Mouse (Mus musculus) midbrain, embryonic 11.5 days (tissue): Measurements from ENCODE around the gene 4933406M09Rik. TPM values are rescaled to one million over a fixed set of nuclear protein-coding genes. Genes with fewer than 3 reads are reported as not detected.

Source experiments
- ATAC-seq: fragments of 200-750 bp; cut with Nextera tagmentation; 2 replicates; pipeline ENCODE4 v1.8.0; 2017; ENCODE audit warnings: moderate TSS enrichment, moderate library complexity; ENCODE audit not compliant: low FRiP score
- DNase-seq: peaks from one replicate; pipeline ENCODE4 v3.0.0; 2015; ENCODE audit warnings: low spot score; ENCODE audit errors: missing footprints
- H3K27ac ChIP-seq: fragments of 300-500 bp; sonication (generic); 2 replicates; pipeline ENCODE4 v1.5.1; 2014; ENCODE audit warnings: low read depth, low read length
- H3K27me3 ChIP-seq: fragments of 300-500 bp; sonication (generic); 2 replicates; pipeline ENCODE4 v1.6.1; 2014; ENCODE audit warnings: mild to moderate bottlenecking, low read length, moderate library complexity, mixed read lengths; ENCODE audit not compliant: control insufficient read depth, insufficient read depth
- H3K36me3 ChIP-seq: fragments of 300-500 bp; sonication (generic); 2 replicates; pipeline ENCODE4 v1.6.1; 2014; ENCODE audit warnings: mild to moderate bottlenecking, low read length, moderate library complexity, mixed read lengths; ENCODE audit not compliant: control insufficient read depth, insufficient read depth
- H3K4me1 ChIP-seq: fragments of 300-500 bp; sonication (generic); 2 replicates; pipeline ENCODE4 v1.6.1; 2014; ENCODE audit warnings: low read length; ENCODE audit not compliant: control insufficient read depth, insufficient read depth
- H3K4me2 ChIP-seq: fragments of 300-500 bp; sonication (generic); 2 replicates; pipeline ENCODE4 v1.6.1; 2014; ENCODE audit warnings: mild to moderate bottlenecking, moderate library complexity
- H3K4me3 ChIP-seq: fragments of 300-500 bp; sonication (generic); 2 replicates; pipeline ENCODE4 v1.5.1; 2014; ENCODE audit warnings: low read depth, low read length
- H3K9ac ChIP-seq: fragments of 300-500 bp; sonication (generic); 2 replicates; pipeline ENCODE4 v1.6.1; 2014; ENCODE audit warnings: low read length
- H3K9me3 ChIP-seq: fragments of 300-500 bp; sonication (generic); 2 replicates; pipeline ENCODE4 v1.6.1; 2016; ENCODE audit warnings: low read length; ENCODE audit not compliant: control insufficient read depth
- WGBS: fragments of 180-500 bp; shearing (Covaris S2); extraction: QIAGEN DNeasy Blood & Tissue Kit; methylation state at CpG from one replicate; pipeline ENCODE4 v1.1.7; 2014; 5-methylcytosine and 5-hydroxymethylcytosine counted together
- polyA plus RNA-seq: library from polyadenylated mRNA; unstranded; fragments of >200 nt; fragmentation: Nextera tagmentation; extraction: Ambion mirVana; gene quantifications from 2 replicates; pipeline ENCODE4 v1.2.1, GENCODE M21; 2014

The 4933406M09Rik gene
- not detected in 2 replicates for polyA plus RNA-seq

- H3K4me2 ChIP-seq: no peak within 1 kb of the TSS
- H3K27me3 ChIP-seq: no peaks in the 10 kb centered on the region
- no peaks in the 10 kb centered on the region for H3K36me3 ChIP-seq
- no peak within 1 kb of the TSS for H3K27ac ChIP-seq
- DNase-seq: no peak
- no peaks in the 10 kb centered on the region for H3K9me3 ChIP-seq
- ATAC-seq: no peak
- H3K9ac ChIP-seq: no peak within 1 kb of the TSS
- no peak within 1 kb of the TSS for H3K4me3 ChIP-seq
- WGBS: 100% methylated on average over 1 of the region's 1 CpGs
- H3K4me1 ChIP-seq: peaks cover 2% of the 10 kb centered on the region; the same call in 1 of the 2 replicates
Observed at GRCm38 (mm10) chr1:134385666-134386065, at the start of gene 4933406M09Rik. 4933406M09Rik (plus strand) TSS chr1:134385940.

- H3K4me1 ChIP-seq: no peaks in the 10 kb centered on the region
- H3K9me3 ChIP-seq: no peaks in the 10 kb centered on the region
- no peak overlapping the region for H3K4me2 ChIP-seq
- H3K27ac ChIP-seq: no peak overlapping the region
- 86% methylated on average over 11 of the region's 11 CpGs for WGBS
- H3K27me3 ChIP-seq: no peaks in the 10 kb centered on the region
- ATAC-seq (no peak), DNase-seq (peak; percentile 28)
- no peak overlapping the region for H3K9ac ChIP-seq
- H3K36me3 ChIP-seq: no peaks in the 10 kb centered on the region
- H3K4me3 ChIP-seq: no peak overlapping the region
Observed at GRCm38 (mm10) chr1:134336958-134337710, 48.6 kb upstream of the 4933406M09Rik start.

GRCm38 (mm10) chr1:134339162-134339561, 46.6 kb upstream of the 4933406M09Rik start:
- 92% methylated on average over 7 of the region's 7 CpGs for WGBS
- Histone ChIP-seq H3K9ac (no peak overlapping the region), H3K4me3 (no peak overlapping the region), H3K27me3 (no peaks in the 10 kb centered on the region), H3K4me1 (peaks cover 4% of the 10 kb centered on the region), H3K9me3 (no peaks in the 10 kb centered on the region), H3K36me3 (no peaks in the 10 kb centered on the region), H3K4me2 (no peak overlapping the region), H3K27ac (no peak overlapping the region)
- DNase-seq: no peak
- no peak for ATAC-seq

DNA sequence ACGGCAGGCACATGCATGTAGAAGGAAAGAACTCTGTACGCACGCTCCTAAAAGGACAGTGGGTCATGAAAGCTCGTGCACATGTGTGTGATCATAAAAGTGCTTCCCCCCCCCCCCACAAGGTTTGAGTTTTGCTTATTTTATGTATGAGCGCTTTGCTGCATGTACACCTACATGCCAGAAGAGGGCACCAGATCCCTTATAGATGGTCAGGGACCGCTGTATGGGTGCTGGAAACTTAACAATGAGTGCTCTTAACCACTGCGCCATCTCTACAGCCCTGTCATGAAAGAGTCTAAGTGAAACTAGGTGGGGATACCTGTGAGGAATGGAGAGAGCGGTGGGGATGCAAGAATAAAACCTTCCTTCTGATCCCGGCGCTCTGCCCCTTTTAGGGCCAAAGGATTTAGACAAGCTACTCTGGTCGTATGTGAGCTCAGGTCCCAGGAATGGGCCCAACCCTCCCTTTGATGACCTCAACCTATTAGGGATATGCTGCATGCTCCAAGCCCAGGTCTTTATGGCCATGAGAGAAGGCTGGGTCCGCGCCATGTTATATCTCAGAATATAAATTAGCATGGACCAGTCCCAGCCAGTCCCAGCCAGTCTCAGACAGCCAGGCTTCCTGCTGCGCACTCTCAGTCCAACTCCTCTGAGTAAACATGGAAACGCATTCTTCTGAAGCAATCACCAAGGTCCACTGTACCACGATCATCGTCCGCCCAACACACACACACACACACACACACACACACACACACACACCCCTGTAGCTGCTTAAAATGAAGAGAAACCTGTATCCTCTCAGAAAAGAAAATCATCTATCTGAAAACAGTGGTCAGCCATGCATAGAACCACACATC, 45.8 kb upstream of the 4933406M09Rik start:
- WGBS: 94% methylated on average over 18 of the region's 18 CpGs
- no peak for ATAC-seq

DNA sequence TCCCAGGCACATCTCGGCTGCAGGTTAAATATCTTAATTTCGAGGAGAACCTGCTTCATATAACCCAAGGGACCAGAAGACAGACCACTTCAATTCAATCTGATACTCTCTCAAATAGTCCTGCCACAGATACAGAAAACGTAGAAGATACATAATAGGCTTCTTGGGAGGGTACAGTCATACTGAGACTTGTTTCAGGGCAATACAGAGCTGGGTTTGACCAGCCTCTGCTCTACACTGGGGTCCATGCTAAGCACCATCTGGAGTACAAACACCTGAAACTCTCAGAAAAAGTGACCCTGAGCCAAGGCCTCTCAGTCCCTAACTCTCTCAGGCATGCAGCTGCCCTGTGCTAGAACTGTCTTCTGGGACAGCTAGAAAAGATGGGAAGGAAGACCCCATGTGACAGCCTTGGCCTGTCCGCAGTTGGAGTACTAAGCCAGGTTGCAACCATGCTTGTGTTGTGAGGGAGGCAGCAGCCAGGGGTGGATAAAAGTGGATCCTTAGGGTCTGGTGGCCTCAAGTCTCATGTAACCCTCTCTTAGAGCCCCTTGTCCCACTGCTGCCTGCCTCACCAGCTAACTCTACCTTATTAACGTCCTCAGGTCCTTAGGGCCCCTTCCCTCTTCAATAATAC, 44.0 kb upstream of the 4933406M09Rik start:
- Histone ChIP-seq H3K27me3 (no peaks in the 10 kb centered on the region), H3K9ac (no peak overlapping the region), H3K36me3 (peaks cover 4% of the 10 kb centered on the region; the same call in 1 of the 2 replicates), H3K4me2 (no peak overlapping the region), H3K4me3 (no peak overlapping the region), H3K9me3 (no peaks in the 10 kb centered on the region), H3K27ac (no peak overlapping the region), H3K4me1 (peaks cover 9% of the 10 kb centered on the region)
- ATAC-seq (no peak), DNase-seq (no peak)
- 86% methylated on average over 5 of the region's 5 CpGs for WGBS

More for the DNA sequence above, 45.8 kb upstream of the 4933406M09Rik start:
- Histone ChIP-seq H3K27me3 (no peaks in the 10 kb centered on the region), H3K4me2 (no peak overlapping the region), H3K9me3 (no peaks in the 10 kb centered on the region), H3K36me3 (no peaks in the 10 kb centered on the region), H3K4me1 (peaks cover 9% of the 10 kb centered on the region), H3K9ac (no peak overlapping the region), H3K4me3 (no peak overlapping the region), H3K27ac (no peak overlapping the region)
- DNase-seq: no peak

- no peak overlapping the region for H3K9ac ChIP-seq
- H3K4me2 ChIP-seq: no peak overlapping the region
- 76% methylated on average over 2 of the region's 2 CpGs for WGBS
- peaks cover 9% of the 10 kb centered on the region for H3K4me1 ChIP-seq
- H3K27me3 ChIP-seq: no peaks in the 10 kb centered on the region
- H3K36me3 ChIP-seq: peaks cover 4% of the 10 kb centered on the region; the same call in 1 of the 2 replicates
- H3K9me3 ChIP-seq: no peaks in the 10 kb centered on the region
- DNase-seq: peak; percentile 47
- ATAC-seq: no peak
- H3K4me3 ChIP-seq: no peak overlapping the region
- H3K27ac ChIP-seq: no peak overlapping the region
Observed at GRCm38 (mm10) chr1:134342278-134342664, 43.5 kb upstream of the 4933406M09Rik start.

DNA sequence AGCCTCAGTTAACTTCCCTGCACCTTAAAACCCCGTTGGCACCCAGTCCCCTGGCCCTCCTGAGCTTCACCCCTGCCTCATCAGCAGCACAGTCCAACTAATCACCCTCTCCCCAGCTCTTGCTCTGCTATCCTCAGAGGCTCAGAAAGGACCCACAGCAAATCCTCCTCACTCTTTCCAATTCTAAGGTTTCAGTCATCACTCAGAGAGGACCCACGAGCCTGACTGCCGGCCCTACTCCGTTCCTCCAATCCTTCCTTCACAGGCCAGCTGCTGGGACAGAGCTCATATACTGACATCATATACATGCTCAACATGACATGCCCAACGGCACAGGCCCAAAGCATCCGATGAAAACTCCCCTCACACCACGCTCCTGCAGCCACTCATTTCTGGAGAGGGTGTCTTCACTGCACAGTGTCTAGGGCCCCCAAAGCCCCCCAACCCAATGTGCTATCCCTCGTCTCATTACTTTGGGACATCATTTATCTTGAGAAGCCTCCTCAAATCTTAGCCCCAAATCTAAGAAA, 42.9 kb upstream of the 4933406M09Rik start:
- no peak overlapping the region for H3K9ac ChIP-seq
- H3K4me1 ChIP-seq: peaks cover 9% of the 10 kb centered on the region
- no peak for ATAC-seq
- 74% methylated on average over 8 of the region's 8 CpGs for WGBS
- peaks cover 4% of the 10 kb centered on the region; the same call in 1 of the 2 replicates for H3K36me3 ChIP-seq
- no peaks in the 10 kb centered on the region for H3K9me3 ChIP-seq
- H3K27ac ChIP-seq: no peak overlapping the region
- H3K27me3 ChIP-seq: no peaks in the 10 kb centered on the region
- H3K4me3 ChIP-seq: no peak overlapping the region
- H3K4me2 ChIP-seq: no peak overlapping the region
- DNase-seq: peak; percentile 75

DNA sequence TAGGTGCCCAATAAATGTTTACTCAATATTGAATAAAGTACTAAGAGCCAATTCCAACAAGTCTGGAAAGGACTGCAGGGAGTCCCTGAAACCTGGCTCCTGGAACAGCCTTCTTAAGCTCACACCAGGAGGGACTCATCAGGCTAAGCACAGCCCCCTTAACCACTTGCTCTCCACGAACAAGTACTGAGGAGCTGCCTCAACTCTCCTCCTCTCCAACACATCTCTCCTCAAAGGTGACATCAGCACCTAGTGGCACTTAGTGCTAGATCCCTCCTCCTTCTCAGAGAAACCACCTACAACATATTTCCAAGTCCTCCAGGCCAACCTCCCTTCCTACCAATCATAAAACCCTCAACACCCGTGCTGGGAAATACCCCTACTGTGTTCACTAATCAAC, 42.2 kb upstream of the 4933406M09Rik start:
- H3K27me3 ChIP-seq: no peaks in the 10 kb centered on the region
- H3K9ac ChIP-seq: no peak overlapping the region
- no peaks in the 10 kb centered on the region for H3K9me3 ChIP-seq
- WGBS: 13% methylated on average over 2 of the region's 2 CpGs
- H3K4me1 ChIP-seq: peaks cover 9% of the 10 kb centered on the region
- H3K36me3 ChIP-seq: peaks cover 4% of the 10 kb centered on the region; the same call in 1 of the 2 replicates
- peak overlapping the region; percentile 80 for H3K4me2 ChIP-seq
- no peak overlapping the region for H3K4me3 ChIP-seq
- H3K27ac ChIP-seq: no peak overlapping the region
- DNase-seq: peak; percentile 82
- no peak for ATAC-seq
